Mouse (Mus musculus): Measurements from ENCODE around the gene Gm13178.

Gene Gm13178

DNA sequence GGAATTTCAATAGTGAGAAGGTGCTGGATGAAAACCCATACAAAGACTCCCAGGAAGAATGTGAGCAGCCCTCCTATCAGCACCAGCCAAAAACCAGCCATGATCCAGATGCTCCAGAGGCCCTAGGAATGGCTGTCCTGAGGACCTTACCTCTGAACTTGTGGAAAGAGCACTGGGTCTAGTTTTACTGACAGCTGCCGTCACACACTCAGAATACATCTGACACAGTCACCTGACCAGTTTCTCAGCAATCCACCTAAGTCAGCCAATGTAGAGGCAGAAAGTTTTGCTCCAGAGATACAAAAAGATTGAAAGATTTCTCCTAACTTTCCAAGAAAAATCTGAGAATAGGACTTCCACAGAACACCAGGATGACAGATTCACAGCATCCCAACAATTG is at the start of gene Gm13178:
Gene Gm13178 (minus strand): TSS at position 101 of the 400 bp plus-strand sequence.
- DNase-seq (ENCODE audit: low spot score), result no peak

DNA sequence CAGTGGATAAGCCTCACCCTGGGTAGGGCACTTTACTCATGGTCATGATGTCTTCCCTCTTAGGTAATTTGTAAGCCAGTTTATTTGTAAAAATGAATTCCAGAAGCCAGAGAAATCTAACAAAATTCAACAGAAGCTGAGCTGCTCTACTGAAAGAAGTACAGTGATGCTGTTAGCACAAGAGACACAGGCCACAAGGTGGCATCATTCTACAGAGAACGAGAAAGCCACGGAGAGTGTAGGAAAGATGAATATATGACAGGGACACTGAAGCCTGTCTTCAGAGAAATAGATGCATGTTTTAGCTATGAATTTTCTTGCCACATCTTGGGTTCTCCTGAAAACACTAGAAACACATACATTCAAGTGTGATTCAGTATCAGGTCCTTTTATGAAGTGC is 44.5 kb upstream of the Gm13178 start:
- DNase-seq (ENCODE audit: low spot score), result no peak

DNA sequence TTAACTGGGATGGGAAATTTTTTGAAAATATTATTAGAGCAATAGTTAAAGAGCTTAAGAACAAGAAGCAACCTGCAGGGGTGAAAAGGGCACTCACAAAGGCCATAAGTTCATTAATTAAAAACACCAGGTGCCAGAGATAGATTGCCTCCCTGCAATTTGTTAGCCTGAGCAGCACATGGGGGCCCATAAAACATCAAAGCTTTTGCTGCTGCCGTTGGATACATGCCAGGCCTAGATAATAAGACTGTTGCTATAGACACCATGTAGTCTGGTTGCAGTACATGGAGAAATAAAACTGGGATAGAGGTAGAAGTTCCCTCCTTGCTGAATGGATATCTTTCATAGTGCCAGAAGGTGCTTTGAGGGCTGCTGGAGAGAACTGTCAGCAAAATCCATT is 27.9 kb upstream of the Gm13178 start:
- DNase-seq (ENCODE audit: low spot score), result no peak

DNA sequence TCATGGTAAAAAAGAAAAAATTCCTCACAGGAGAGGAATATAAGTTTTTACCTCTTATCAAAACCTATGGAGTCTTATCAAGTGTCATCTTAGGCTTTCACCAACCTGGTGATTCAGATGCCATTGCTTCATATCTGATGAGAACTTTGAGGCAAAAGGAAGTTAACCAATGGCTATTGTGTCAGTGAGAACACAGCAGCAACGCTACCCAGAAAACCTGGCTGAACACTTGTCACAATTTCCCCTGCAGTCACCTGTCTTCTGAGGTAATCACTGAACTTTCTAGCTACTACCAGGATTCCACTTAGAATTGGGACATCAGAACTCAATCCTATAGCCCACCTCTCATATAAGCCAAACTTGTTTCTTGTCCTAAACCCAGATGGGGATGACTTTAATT is 1.5 kb downstream of the Gm13178 start:
- DNase-seq (ENCODE audit: low spot score), result no peak

DNA sequence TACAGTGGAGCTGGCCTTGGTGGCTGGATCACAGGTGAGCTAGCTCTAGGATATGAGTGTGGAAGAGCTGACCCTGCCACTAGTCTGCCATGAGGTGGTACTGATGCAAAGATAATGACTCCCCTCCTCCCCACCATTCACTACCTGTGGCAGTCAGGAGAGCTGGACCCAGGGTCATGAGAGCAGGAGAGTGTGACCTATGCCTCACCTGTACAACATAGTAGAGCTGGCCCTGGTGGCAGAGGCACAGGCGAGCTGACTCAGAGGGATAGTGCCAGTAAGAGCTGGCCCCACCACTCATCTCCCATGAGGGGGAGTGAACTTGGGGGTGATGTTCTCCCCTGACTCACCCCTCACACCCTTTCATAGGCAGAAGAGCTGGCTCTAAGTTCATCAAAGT is 2.9 kb downstream of the Gm13178 start:
- no peak for DNase-seq (ENCODE audit: low spot score)

DNA sequence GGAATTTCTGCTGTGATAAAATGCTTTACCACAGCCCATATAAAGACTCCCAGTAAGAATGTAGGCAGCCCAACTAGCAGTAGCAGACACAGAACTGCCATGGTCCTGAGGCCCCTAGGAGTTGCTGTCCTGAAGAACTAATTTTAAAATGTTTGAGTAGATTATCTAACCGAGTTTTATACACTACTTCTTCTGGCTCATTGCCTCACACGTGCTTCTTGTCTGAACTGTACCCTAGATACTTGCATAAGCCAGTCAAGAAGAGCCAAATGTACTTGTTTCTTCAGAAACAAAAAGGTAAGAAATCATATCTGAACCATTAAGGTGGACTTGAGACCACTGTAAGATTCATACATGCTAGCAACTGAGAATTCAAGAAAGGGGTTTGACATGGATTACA is 34.9 kb downstream of the Gm13178 start, which contains the start of gene Gm436:
Gene Gm436 (minus strand): TSS at position 101 of the 400 bp plus-strand sequence.
- DNase-seq (ENCODE audit: low spot score), result no peak
